Mouse (Mus musculus) cortical plate, adult 2 months (tissue): ENCODE data around the gene Arl15.

Experiments used
- CTCF ChIP-seq: fragments of 200-500 bp; IDR thresholded peaks from 2 replicates; pipeline ENCODE4 v1.5.1; 2011; ENCODE audit warnings: mild to moderate bottlenecking, control low read depth, low read length; ENCODE audit not compliant: insufficient read depth; ENCODE audit errors: extremely low read depth
- POLR2A ChIP-seq: fragments of 200-500 bp; IDR thresholded peaks from 2 replicates; pipeline ENCODE4 v1.6.1; 2011; ENCODE audit warnings: mild to moderate bottlenecking, low read length, control low read depth; ENCODE audit not compliant: insufficient read depth; ENCODE audit errors: extremely low read depth

GRCm38 (mm10) chr13:113940151-113940550, 145.8 kb downstream of the Arl15 start:
- TF ChIP-seq CTCF (no peak), POLR2A (no peak)
